Mouse (Mus musculus) erythroblast, embryonic 14.5 days (primary cell): ENCODE data around the gene Exo5.

Source experiments
- GATA1 ChIP-seq: IDR thresholded peaks from 2 replicates; pipeline ENCODE4 v1.6.1; 2012; ENCODE audit warnings: low read length, inconsistent platforms, mixed read lengths
- TAL1 ChIP-seq: IDR thresholded peaks from 3 replicates; pipeline ENCODE4 v1.6.1; 2012; ENCODE audit warnings: low read length, inconsistent platforms, mixed read lengths

DNA sequence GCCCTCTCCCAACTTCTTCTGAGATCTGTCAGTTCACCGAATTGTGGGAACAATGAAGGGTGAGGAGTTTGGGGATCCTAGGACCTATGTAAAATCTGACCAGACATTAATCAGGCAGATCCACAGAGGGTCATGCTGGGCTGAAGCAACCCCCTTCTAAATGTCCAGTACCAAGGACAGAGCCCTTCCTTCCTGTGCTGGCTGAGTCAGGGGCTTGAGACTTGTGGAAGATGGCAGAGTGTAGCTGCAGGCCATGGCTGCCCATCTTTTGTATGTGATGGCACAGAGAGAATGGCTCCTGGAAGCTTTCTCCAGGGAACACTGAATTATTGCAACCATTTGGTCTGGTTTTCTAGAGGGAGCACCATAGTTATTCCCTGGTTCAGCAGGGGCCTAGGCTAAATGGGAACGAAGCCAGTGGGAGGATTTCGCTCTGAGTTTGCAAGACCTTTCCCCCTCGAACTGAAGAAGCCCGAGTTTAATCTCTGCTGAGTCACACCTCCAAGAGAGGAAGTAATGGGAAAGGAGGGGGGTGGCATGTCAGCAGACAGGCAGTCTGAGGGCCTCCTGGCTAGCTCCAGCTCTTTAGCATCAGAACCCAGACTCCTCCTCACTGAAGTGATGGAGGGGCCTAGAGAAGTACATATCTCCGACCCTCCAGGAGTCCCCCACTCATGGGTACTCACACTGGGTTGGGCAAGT, 43.9 kb downstream of the Exo5 start:
- TF ChIP-seq GATA1 (no peak), TAL1 (no peak)
